Mouse (Mus musculus) heart, embryonic 16.5 days (tissue): ENCODE measurements at regions not wholly inside any gene's neighbourhood (a gene's known extent, or its start where the extent isn't known, plus 50 kb on each side); places are given as distances from the start of the nearest gene placed in this dataset.

Experiments used
- ATAC-seq: fragments of 200-750 bp; cut with Nextera tagmentation; replicated peaks from 2 replicates; pipeline ENCODE4 v1.8.0; 2017; ENCODE audit warnings: moderate number of reproducible peaks; ENCODE audit not compliant: insufficient read depth, low FRiP score; ENCODE audit errors: extremely low read depth
- H3K27ac ChIP-seq: fragments of 300-500 bp; sonication (generic); 2 replicates; pipeline ENCODE4 v1.5.1; 2014; ENCODE audit warnings: mild to moderate bottlenecking, low read length, control low read depth, moderate library complexity
- H3K27me3 ChIP-seq: fragments of 300-500 bp; sonication (generic); 2 replicates; pipeline ENCODE4 v1.6.1; 2014; ENCODE audit warnings: low read length, mixed read lengths; ENCODE audit not compliant: control insufficient read depth, insufficient read depth
- H3K36me3 ChIP-seq: fragments of 300-500 bp; sonication (generic); 2 replicates; pipeline ENCODE4 v1.6.1; 2014; ENCODE audit not compliant: control insufficient read depth, insufficient read depth
- H3K4me1 ChIP-seq: fragments of 300-500 bp; sonication (generic); 2 replicates; pipeline ENCODE4 v1.6.1; 2014; ENCODE audit warnings: low read length, mixed read lengths; ENCODE audit not compliant: control insufficient read depth, insufficient read depth
- H3K4me2 ChIP-seq: fragments of 300-500 bp; sonication (generic); 2 replicates; pipeline ENCODE4 v1.6.1; 2014; ENCODE audit warnings: low read depth, mild to moderate bottlenecking, control low read depth, low read length
- H3K4me3 ChIP-seq: fragments of 300-500 bp; sonication (generic); 2 replicates; pipeline ENCODE4 v1.5.1; 2014; ENCODE audit warnings: mild to moderate bottlenecking, control low read depth, low read length
- H3K9ac ChIP-seq: fragments of 300-500 bp; sonication (generic); 2 replicates; pipeline ENCODE4 v1.6.1; 2014; ENCODE audit warnings: low read length, control low read depth
- H3K9me3 ChIP-seq: fragments of 300-500 bp; sonication (generic); replicated peaks from 2 replicates; pipeline ENCODE4 v1.6.1; 2016; ENCODE audit warnings: low read length; ENCODE audit not compliant: control insufficient read depth
- WGBS: fragments of 180-500 bp; shearing (Covaris S2); extraction: QIAGEN DNeasy Blood & Tissue Kit; methylation state at CpG from one replicate; pipeline ENCODE4 v1.1.7; 2014; 5-methylcytosine and 5-hydroxymethylcytosine counted together

GRCm38 (mm10) chr4:152771386-152771785, 293.7 kb upstream of the Kcnab2 start:
- 76% methylated on average over 7 of the region's 7 CpGs for WGBS
- ATAC-seq: no peak
- H3K4me2 ChIP-seq: no peak overlapping the region
- H3K36me3 ChIP-seq: no peaks in the 10 kb centered on the region
- H3K9ac ChIP-seq: no peak overlapping the region
- H3K27me3 ChIP-seq: no peaks in the 10 kb centered on the region
- no peaks in the 10 kb centered on the region for H3K4me1 ChIP-seq
- H3K9me3 ChIP-seq: peaks cover 8% of the 10 kb centered on the region
- H3K4me3 ChIP-seq: no peak overlapping the region
- no peak overlapping the region for H3K27ac ChIP-seq

- H3K4me2 ChIP-seq: no peak overlapping the region
- H3K27ac ChIP-seq: no peak overlapping the region
- H3K27me3 ChIP-seq: no peaks in the 10 kb centered on the region
- no peak overlapping the region for H3K9ac ChIP-seq
- H3K4me1 ChIP-seq: no peaks in the 10 kb centered on the region
- H3K9me3 ChIP-seq: peaks cover 15% of the 10 kb centered on the region
- H3K36me3 ChIP-seq: no peaks in the 10 kb centered on the region
- 76% methylated on average over 5 of the region's 5 CpGs for WGBS
- no peak overlapping the region for H3K4me3 ChIP-seq
- ATAC-seq: no peak
These were observed 289.7 kb upstream of the Kcnab2 start for GRCm38 (mm10) chr4:152767372-152767771.

GRCm38 (mm10) chr4:152763116-152763515, 285.4 kb upstream of the Kcnab2 start:
- Histone ChIP-seq H3K4me1 (no peaks in the 10 kb centered on the region), H3K27me3 (no peaks in the 10 kb centered on the region), H3K27ac (no peak overlapping the region), H3K4me2 (no peak overlapping the region), H3K4me3 (no peak overlapping the region), H3K36me3 (no peaks in the 10 kb centered on the region), H3K9ac (no peak overlapping the region), H3K9me3 (peaks cover 15% of the 10 kb centered on the region)
- no peak for ATAC-seq
- WGBS: 44% methylated on average over 6 of the region's 6 CpGs

- Histone ChIP-seq H3K27me3 (no peaks in the 10 kb centered on the region), H3K36me3 (no peaks in the 10 kb centered on the region), H3K4me3 (no peak overlapping the region), H3K9me3 (peaks cover 15% of the 10 kb centered on the region), H3K27ac (no peak overlapping the region), H3K4me2 (no peak overlapping the region), H3K9ac (no peak overlapping the region), H3K4me1 (no peaks in the 10 kb centered on the region)
- no peak for ATAC-seq
- WGBS: 84% methylated on average over 4 of the region's 4 CpGs
These were observed 284.9 kb upstream of the Kcnab2 start for GRCm38 (mm10) chr4:152762576-152762975.

GRCm38 (mm10) chr4:152757191-152757590, 279.5 kb upstream of the Kcnab2 start:
- ATAC-seq: no peak
- Histone ChIP-seq H3K27me3 (no peaks in the 10 kb centered on the region), H3K9me3 (peaks cover 2% of the 10 kb centered on the region; the same call in 1 of the 2 replicates), H3K4me3 (no peak overlapping the region), H3K27ac (no peak overlapping the region), H3K4me2 (no peak overlapping the region), H3K4me1 (no peaks in the 10 kb centered on the region), H3K36me3 (no peaks in the 10 kb centered on the region), H3K9ac (no peak overlapping the region)
- WGBS: 80% methylated on average over 5 of the region's 5 CpGs

GRCm38 (mm10) chr4:152756535-152756934, 278.9 kb upstream of the Kcnab2 start:
- WGBS: 72% methylated on average over 10 of the region's 10 CpGs

GRCm38 (mm10) chr4:152755756-152756155, 278.1 kb upstream of the Kcnab2 start:
- Histone ChIP-seq H3K4me3 (no peak overlapping the region), H3K9me3 (peaks cover 5% of the 10 kb centered on the region; the same call in 1 of the 2 replicates), H3K36me3 (no peaks in the 10 kb centered on the region), H3K4me1 (no peaks in the 10 kb centered on the region), H3K27me3 (no peaks in the 10 kb centered on the region), H3K9ac (no peak overlapping the region), H3K27ac (no peak overlapping the region), H3K4me2 (no peak overlapping the region)
- 72% methylated on average over 8 of the region's 8 CpGs for WGBS
- no peak for ATAC-seq

More at GRCm38 (mm10) chr4:152756535-152756934, 278.9 kb upstream of the Kcnab2 start:
- Histone ChIP-seq H3K4me1 (no peaks in the 10 kb centered on the region), H3K4me2 (no peak overlapping the region), H3K27ac (no peak overlapping the region), H3K4me3 (no peak overlapping the region), H3K9ac (no peak overlapping the region), H3K9me3 (peaks cover 5% of the 10 kb centered on the region; the same call in 1 of the 2 replicates), H3K27me3 (no peaks in the 10 kb centered on the region), H3K36me3 (no peaks in the 10 kb centered on the region)
- ATAC-seq: no peak

GRCm38 (mm10) chr4:152744366-152744765, 266.7 kb upstream of the Kcnab2 start:
- no peak overlapping the region for H3K4me3 ChIP-seq
- H3K9ac ChIP-seq: no peak overlapping the region
- H3K4me1 ChIP-seq: no peaks in the 10 kb centered on the region
- H3K36me3 ChIP-seq: no peaks in the 10 kb centered on the region
- H3K9me3 ChIP-seq: 0 out of 2 replicates have a peak, but pooled peaks cover 4% of the 10 kb centered on the region
- ATAC-seq: no peak
- H3K27ac ChIP-seq: no peak overlapping the region
- no peak overlapping the region for H3K4me2 ChIP-seq
- 47% methylated on average over 11 of the region's 11 CpGs for WGBS
- H3K27me3 ChIP-seq: no peaks in the 10 kb centered on the region

GRCm38 (mm10) chr4:152733017-152733416, 255.3 kb upstream of the Kcnab2 start:
- whole genome bisulfite sequencing: 63% methylated on average over 2 of the region's 2 CpGs

More at GRCm38 (mm10) chr4:152733017-152733416, 255.3 kb upstream of the Kcnab2 start:
- Histone ChIP-seq H3K36me3 (no peaks in the 10 kb centered on the region), H3K9ac (no peak overlapping the region), H3K27ac (no peak overlapping the region), H3K27me3 (no peaks in the 10 kb centered on the region), H3K4me3 (no peak overlapping the region), H3K9me3 (no peaks in the 10 kb centered on the region), H3K4me2 (no peak overlapping the region), H3K4me1 (no peaks in the 10 kb centered on the region)
- no peak for ATAC-seq
